Mouse (Mus musculus): ENCODE data around the gene Psmg4. TPM values are rescaled to one million over a fixed set of nuclear protein-coding genes. Genes with fewer than 3 reads are reported as not detected.

Gene Psmg4
- polyA plus RNA-seq, 1 experiment, result 3.3 TPM

DNA sequence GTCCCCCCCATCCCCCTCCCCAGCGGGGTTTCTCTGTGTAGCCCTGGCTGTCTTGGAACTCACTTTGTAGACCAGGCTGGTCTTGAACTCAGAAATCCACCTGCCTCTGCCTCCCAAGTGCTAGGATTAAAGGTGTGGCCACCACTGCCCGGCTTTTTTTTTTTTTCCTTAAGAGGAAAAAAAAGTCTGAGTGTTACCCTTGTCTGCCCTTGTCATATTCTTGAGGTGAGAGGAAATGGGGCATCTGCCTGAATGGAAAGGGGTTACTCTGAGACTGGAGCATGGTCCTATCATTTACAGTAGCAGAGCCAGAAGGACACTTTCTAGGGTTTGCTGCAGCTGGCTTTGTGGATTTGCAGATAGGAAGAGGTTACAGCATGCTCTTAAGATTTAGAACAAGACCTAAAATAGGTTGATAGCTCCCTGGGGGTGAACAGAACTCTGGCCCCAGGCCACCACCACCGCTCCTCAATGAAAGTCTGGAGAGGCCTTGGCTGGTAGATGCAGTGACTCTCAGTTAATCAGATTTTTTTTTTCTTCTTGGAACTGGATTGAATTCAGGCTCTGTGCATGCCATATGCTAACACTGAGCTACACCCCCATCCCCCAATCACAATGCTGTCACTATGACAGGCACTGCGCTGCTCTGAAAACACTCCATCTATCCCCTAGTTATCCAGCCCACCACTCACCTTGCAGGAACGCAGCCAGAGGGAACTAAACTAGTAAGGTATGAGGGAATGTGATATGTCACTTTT, 9.3 kb upstream of the Psmg4 start:
- Histone ChIP-seq H3K27me3 (ENCODE audit: control insufficient read depth) (peaks cover 29% of the 10 kb centered on the region), H3K9me3 (ENCODE audit: control insufficient read depth, low read length) (no peaks in the 10 kb centered on the region), H3K36me3 (ENCODE audit: control insufficient read depth) (no peaks in the 10 kb centered on the region), H3K4me3 (replicated peaks) (no peak overlapping the region), H3K4me1 (ENCODE audit: control insufficient read depth) (peaks cover 15% of the 10 kb centered on the region)
- TF ChIP-seq TAL1 (IDR thresholded peaks at IDR 0.05; ENCODE audit: low read length) (no peak), GATA1 (IDR thresholded peaks at IDR 0.05; ENCODE audit: low read length) (no peak)

DNA sequence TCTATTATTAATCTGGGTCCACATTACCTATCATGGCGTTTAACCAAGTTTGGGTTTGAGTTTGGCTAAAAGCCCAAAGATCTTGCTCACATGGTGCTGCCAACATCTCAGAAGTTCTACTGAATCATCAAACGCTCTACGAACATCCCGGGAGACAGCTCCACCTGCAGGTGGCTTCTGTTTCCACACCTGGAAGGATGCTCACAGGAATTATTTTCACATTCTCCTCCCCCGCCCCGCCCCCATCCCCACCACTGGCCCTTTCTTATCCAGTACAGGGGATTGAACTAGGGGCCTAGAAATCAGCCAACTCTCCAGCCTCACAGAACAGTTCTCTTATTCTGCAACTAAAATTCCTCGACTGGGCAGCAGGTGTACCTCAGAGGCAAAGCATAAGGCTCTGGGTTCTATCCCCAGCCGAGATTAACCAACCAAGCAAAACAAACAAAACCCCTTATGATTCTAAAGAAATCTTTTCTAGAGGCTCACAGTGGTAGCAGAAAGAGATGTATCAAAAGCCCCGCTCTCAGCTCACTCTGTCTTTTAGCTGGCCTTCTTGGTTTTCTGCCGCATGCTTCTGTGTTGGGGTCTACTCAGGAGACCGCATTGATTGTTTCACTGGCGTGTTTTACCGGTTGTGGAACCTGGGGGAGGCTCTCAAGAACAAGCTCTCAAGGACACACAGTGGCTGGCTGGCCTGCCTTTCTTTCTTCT, 8.4 kb upstream of the Psmg4 start:
- Histone ChIP-seq H3K9me3 (ENCODE audit: control insufficient read depth, low read length) (no peaks in the 10 kb centered on the region), H3K4me3 (replicated peaks) (no peak overlapping the region), H3K4me1 (ENCODE audit: control insufficient read depth) (peaks cover 12% of the 10 kb centered on the region)

DNA sequence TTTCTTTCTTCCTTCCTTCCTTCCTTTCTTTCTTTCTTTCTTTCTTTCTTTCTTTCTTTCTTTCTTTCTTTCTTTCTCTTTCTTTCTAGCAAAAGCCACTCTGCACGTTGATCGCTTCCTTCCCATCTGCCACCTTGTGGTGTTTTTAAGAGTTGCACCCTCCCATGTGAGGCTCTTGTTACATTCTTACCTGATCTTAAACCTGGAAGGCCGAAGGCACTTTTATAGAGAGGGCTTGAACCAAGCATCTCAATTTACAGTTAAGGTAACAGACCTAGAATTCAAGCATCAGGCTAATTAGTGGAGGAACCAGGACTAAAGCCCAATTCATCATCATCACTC, 7.9 kb upstream of the Psmg4 start:
- peaks cover 14% of the 10 kb centered on the region for H3K27me3 ChIP-seq (ENCODE audit: control insufficient read depth)
- no peak overlapping the region for H3K4me3 ChIP-seq (replicated peaks)
- no peak for TF ChIP-seq TAL1 (IDR thresholded peaks at IDR 0.05; ENCODE audit: low read length)
- no peak for TF ChIP-seq GATA1 (IDR thresholded peaks at IDR 0.05; ENCODE audit: low read length)
- H3K4me1 ChIP-seq (ENCODE audit: control insufficient read depth), result peaks cover 12% of the 10 kb centered on the region
- H3K36me3 ChIP-seq (ENCODE audit: control insufficient read depth), result no peaks in the 10 kb centered on the region
- no peaks in the 10 kb centered on the region for H3K9me3 ChIP-seq (ENCODE audit: control insufficient read depth, low read length)

More for the DNA sequence above, 8.4 kb upstream of the Psmg4 start:
- no peaks in the 10 kb centered on the region for H3K36me3 ChIP-seq (ENCODE audit: control insufficient read depth)
- TF ChIP-seq GATA1 (IDR thresholded peaks at IDR 0.05; ENCODE audit: low read length) (no peak), TAL1 (IDR thresholded peaks at IDR 0.05; ENCODE audit: low read length) (no peak)
- peaks cover 20% of the 10 kb centered on the region for H3K27me3 ChIP-seq (ENCODE audit: control insufficient read depth)

DNA sequence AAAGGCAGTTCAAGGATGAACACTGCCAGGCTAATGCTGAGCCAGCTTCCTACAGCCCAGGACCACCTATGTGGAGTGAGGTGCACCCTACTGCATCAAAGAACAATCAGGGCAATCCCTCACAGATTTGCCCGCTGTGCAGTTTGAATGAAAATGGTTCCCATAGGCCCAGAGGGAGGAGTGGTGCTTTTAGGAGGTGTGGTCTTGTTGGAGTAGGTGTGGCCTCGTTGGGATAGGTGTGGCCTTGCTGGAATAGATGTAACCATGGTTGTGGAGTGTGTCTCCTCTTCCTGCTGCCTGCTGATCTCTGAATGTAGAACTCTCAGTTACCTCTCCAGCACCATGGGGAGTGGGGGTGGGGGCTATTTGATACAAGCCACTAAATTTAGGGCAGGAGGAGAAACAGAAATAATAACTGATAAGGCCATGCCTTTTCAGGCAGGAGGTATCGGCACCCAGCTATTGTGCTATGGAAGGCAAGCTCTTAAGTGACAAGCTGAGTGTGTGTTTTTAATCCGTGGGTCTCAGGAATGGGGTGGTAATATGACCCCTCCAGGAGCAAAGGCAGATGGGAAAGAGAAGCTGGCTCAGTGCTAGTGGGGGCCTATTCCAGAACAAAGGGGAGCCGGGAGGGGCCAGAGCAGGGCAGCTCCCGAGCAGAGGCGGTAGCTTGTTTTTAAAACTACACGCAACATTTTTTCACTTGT, 6.5 kb upstream of the Psmg4 start:
- Histone ChIP-seq H3K4me1 (ENCODE audit: control insufficient read depth) (peaks cover 12% of the 10 kb centered on the region), H3K9me3 (ENCODE audit: control insufficient read depth, low read length) (no peaks in the 10 kb centered on the region), H3K36me3 (ENCODE audit: control insufficient read depth) (no peaks in the 10 kb centered on the region), H3K27me3 (ENCODE audit: control insufficient read depth) (peaks cover 5% of the 10 kb centered on the region), H3K4me3 (replicated peaks) (no peak overlapping the region)
- TF ChIP-seq GATA1 (IDR thresholded peaks at IDR 0.05; ENCODE audit: low read length) (no peak), TAL1 (IDR thresholded peaks at IDR 0.05; ENCODE audit: low read length) (no peak)

DNA sequence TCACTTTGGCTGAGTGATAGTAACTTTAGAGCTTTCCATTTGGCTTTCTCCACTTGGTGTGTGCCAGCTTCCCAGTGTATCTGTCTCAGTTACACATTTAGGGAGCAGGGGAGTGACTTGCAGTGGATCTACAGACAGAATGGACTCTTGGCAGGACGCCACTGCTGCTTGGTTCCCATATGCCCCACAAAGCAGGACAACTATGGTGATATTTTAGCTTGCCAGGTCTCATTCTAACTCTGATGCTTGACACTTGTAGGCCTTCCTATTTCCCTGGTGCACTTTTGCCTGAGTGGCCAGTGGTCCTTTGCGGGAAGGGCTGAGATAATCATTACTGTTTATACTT, 6.0 kb upstream of the Psmg4 start:
- peaks cover 15% of the 10 kb centered on the region for H3K4me1 ChIP-seq (ENCODE audit: control insufficient read depth)
- no peaks in the 10 kb centered on the region for H3K9me3 ChIP-seq (ENCODE audit: control insufficient read depth, low read length)
- H3K4me3 ChIP-seq (replicated peaks), result no peak overlapping the region
- H3K36me3 ChIP-seq (ENCODE audit: control insufficient read depth), result no peaks in the 10 kb centered on the region
- TF ChIP-seq GATA1 (IDR thresholded peaks at IDR 0.05; ENCODE audit: low read length) (no peak), TAL1 (IDR thresholded peaks at IDR 0.05; ENCODE audit: low read length) (no peak)
- H3K27me3 ChIP-seq (ENCODE audit: control insufficient read depth), result peaks cover under 1% of the 10 kb centered on the region

DNA sequence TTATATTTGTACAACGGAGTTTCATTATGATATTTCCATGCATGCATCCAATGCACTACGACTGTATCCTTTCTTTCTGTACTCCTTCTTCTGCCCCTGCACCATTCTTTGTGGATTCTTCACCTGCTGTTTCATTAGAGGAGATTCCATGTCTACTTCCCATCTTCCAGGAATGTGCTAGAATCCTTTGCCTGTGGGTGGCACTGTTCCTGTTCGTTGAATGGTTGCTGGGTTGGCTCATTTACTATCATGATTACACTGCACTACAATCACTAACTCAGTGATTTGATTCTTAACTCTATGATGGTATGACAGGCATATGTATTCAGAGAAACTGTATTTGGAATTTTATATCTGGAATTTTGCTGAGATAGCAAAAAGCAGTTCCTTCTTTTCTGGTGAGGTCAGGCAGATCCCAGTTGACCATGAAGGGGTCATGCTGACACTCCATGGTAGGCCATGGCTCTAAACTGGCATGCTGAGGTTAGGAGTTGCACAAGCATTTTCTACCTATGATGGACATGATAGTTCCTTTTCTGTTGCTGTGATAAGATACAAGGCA, 5.1 kb upstream of the Psmg4 start:
- no peaks in the 10 kb centered on the region for H3K27me3 ChIP-seq (ENCODE audit: control insufficient read depth)
- H3K9me3 ChIP-seq (ENCODE audit: control insufficient read depth, low read length), result no peaks in the 10 kb centered on the region
- H3K4me3 ChIP-seq (replicated peaks), result no peak overlapping the region
- H3K36me3 ChIP-seq (ENCODE audit: control insufficient read depth), result no peaks in the 10 kb centered on the region
- peaks cover 23% of the 10 kb centered on the region for H3K4me1 ChIP-seq (ENCODE audit: control insufficient read depth)
- TF ChIP-seq TAL1 (IDR thresholded peaks at IDR 0.05; ENCODE audit: low read length) (no peak), GATA1 (IDR thresholded peaks at IDR 0.05; ENCODE audit: low read length) (no peak)

DNA sequence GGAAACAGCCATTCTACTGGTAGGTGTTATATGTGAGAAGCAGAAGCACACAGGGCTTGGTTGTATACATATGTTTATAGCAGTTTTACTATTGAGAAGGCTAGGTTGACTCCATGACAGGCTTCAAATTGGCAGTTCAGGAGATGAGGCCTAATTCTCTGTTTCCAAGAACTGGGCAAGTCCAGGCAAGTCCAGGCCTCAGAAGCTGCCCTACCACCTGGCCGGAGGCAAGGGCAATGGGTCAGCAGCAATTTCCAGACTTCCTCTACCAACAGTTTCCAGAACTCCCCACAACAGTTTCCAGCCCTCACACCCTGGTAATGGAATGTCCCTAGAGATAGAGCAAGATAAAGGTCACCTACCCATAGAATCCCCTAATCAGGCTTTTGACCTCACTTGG, 2.8 kb upstream of the Psmg4 start:
- no peaks in the 10 kb centered on the region for H3K27me3 ChIP-seq (ENCODE audit: control insufficient read depth)
- H3K9me3 ChIP-seq (ENCODE audit: control insufficient read depth, low read length), result no peaks in the 10 kb centered on the region
- no peak overlapping the region for H3K4me3 ChIP-seq (replicated peaks)
- H3K4me1 ChIP-seq (ENCODE audit: control insufficient read depth), result peaks cover 33% of the 10 kb centered on the region
- TF ChIP-seq GATA1 (IDR thresholded peaks at IDR 0.05; ENCODE audit: low read length) (no peak), TAL1 (IDR thresholded peaks at IDR 0.05; ENCODE audit: low read length) (no peak)
- no peaks in the 10 kb centered on the region for H3K36me3 ChIP-seq (ENCODE audit: control insufficient read depth)

DNA sequence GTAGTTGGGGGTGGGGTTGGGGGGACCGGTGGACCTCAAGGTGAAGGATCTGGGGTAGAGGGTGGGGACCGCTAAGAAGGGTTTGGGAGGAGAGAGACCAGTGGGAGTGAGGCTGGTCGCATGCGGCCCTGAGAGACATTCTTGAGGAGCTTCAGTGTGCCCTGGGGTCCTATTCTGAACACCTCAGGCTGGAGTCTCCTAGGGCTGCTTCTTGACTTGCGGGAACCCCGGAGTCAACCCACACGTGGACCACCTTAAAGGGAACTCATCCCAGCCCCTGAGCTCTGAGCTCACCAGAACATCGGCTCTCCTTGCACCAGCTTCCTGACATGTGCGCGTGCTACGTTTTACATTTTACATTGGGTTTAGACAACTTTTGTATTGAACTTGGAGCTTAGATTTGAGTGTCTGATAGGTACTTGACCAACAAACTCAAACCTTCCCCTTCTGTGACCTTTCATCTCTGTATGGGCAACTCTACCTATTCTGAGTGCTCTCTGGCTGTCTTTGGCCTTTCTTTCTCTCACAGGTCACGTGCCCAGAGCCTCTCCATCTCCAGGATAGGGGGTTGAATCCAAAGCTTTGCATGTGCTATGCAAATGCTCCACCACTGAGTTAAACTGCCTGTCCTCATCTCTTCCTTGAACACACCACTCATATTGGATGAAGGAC, 676 bp downstream of the Psmg4 start:
- Histone ChIP-seq H3K9me3 (ENCODE audit: control insufficient read depth, low read length) (no peaks in the 10 kb centered on the region), H3K36me3 (ENCODE audit: control insufficient read depth) (peaks cover 8% of the 10 kb centered on the region), H3K27me3 (ENCODE audit: control insufficient read depth) (no peaks in the 10 kb centered on the region), H3K4me1 (ENCODE audit: control insufficient read depth) (peaks cover 29% of the 10 kb centered on the region), H3K4me3 (replicated peaks) (peak overlapping the region; percentile 77)
- TF ChIP-seq TAL1 (IDR thresholded peaks at IDR 0.05; ENCODE audit: low read length), result no peak
- no peak for TF ChIP-seq GATA1 (IDR thresholded peaks at IDR 0.05; ENCODE audit: low read length)

Measured in erythroblast, embryonic 14.5 days (primary cell).